Mouse (Mus musculus) spleen, postnatal 36 days (tissue): ENCODE data around the gene Yif1a.

Source experiments
- DNase-seq, 2 experiments: peaks; one replicate each; pipeline ENCODE4 v3.0.0; 2022; ENCODE audit warnings: low spot score in 2 of 2, mixed read lengths in 1 of 2

Gene Yif1a

DNA sequence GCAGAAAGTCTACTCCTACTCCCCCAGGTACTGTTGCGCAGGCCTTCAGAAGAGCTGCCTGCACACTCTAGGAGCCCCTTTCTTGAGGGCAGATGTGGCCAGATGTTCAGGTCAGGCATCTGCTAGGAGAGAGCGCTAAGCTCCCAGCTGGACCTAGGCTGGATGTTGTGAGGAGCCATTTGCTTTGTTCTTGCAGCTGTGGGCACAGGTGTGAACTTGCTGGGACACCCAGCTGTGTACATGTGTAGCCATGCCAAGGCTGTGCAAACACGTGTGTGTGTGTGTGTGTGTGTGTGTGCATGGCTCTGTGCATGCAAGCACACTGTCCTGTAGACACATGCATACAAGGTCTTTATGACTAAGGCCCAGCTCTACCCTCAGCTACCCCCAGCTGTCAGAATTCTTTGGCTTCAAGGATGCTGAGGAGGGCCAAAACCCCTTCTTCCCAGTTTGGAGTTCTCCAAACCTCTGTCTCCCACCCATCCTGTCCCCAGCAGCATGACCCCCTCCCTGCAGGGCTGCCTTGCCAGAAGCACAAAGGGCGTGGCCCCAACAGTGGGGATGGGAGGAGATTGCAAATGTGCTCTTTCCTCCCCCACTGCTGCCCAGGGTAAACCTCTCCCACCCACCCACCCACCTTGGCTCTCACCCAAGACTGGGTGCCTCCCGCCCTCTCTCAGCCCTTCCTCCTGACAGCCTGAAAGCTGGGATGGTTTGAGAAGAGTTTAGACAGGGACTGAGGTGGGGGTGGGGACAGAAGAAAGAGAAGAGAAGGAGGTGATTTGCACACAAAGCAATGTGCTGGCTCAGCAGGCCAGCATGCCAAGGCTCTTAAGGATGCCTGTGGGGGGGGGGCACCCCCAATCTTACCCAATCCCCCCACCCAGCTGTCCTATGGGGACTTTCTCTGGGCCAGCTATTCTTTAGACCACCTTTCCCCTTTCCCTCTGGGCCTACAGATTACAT lies 27.7 kb upstream of the Yif1a start:
- no peak for DNase-seq

DNA sequence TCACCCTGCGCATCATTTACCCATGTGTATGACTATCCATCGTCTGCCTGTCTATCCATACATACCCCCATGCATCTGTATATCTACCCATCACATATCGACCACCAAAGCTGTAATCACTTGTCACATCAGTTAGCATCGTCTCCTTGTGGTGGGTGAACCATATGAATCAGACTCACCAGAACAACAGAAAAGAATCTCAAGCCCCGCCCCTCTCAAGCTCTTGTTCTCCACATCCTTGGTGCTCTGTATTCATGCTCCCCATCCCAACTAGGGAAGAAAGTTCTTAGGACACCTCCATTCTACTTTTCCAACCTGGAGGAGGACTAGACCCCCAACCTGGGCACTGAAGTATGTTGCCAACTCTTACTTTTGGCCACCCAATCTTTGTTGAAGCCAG lies 26.3 kb upstream of the Yif1a start:
- no peak for DNase-seq

DNA sequence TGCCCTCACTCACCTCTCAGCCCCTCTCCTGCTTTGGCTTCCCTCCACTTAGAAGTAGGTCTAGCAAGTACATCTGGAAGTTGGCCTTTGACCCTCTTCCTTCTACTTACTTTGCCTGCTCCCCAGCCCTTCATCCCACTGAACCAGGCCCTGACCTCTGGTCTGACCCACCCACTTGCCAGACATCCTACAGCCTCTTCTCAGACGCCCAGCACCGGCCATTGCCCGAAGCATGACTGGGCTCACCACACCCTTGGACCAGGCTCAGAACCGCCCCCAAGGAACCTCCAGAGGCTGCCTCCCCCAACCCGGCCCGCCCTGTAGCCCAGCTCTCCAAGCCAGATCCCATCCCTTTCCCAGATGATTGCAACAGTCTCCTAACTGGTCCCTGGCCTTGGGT lies 25.9 kb upstream of the Yif1a start:
- no peak for DNase-seq

DNA sequence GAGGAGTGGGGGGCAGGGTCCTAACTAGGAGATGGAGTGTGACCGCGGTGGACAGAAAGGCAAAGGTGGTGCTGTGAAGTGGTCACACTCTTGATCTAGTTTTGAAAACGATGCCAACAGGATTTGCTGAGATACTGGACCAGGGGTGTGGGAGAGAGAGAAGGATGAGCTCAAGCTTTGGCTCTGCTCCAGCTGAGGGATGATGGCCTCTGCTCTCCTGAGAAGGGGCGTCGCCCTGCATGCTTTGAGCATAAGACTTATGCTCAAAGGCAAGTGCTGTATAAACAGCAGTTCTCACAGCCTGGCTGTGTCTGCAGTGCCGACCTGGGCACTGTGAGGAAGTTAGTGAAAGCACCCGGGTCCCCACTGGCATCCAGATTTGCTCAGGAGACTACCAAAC lies 23.2 kb upstream of the Yif1a start:
- DNase-seq, result no peak

DNA sequence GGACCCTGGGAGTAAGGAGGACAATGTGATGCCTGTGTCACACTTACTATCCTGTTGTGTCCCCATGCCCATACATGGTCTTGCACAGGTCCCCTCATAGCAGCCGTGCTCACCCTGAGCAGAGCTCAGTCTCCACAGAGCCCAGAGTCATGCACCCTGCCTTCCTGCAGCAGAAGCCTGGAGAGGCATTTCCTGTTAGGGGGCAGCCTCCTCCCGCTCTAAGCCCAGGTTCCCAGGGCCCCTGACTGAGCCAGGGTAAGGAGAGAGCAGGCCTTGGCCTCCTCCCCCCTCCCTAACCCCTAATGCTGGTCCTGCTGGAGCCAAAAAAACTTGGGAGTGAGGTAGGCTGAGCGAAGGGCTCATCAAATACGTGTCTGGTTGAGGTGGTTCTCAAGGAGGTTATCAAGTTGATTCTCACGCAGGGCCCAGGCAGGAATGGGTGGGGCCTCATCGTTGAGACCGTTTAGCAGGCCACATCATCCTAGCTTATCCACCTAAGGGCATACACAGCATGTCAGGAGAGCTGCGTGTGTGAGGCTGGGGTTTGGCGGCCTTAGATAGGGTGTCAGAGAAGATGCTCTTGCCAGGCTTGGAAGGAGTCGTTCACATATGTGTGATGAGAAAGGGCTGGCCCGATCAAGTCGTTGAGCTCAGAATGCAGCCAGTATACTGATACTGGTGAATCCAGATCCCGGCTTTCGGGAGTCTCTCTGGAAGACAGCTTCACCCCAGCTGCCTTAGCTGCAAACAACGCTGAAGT lies 21.1 kb upstream of the Yif1a start:
- peak in 1 of 2 experiments; percentile 51 for DNase-seq

DNA sequence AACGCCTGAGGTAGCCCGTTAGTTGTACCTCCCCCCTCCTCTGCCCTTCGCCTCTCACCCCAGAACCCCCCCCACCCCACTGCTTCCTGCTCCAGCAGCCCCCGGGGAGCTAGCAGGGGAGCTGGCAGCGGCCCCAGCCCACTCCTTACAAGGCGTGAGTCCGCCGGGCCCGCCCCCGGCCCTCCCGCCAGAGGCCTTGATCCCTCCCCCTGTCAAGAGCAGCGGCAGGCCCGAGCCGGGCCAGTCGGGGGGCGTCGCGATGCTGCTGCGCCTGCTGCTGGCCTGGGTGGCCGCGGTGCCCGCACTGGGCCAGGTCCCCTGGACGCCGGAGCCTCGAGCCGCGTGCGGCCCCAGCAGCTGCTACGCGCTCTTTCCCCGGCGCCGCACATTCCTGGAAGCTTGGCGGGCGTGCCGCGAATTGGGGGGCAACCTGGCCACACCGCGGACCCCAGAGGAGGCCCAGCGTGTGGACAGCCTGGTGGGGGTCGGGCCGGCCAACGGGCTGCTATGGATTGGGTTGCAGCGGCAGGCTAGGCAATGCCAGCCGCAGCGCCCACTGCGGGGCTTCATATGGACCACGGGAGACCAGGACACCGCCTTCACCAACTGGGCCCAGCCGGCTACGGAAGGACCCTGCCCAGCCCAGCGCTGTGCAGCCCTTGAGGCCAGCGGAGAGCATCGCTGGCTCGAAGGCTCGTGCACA lies 20.3 kb upstream of the Yif1a start, which contains the start of gene Cd248:
TSS of gene Cd248 (plus strand) at position 212 of the 703 bp plus-strand sequence.
- peak in 1 of 2 experiments; percentile 25 for DNase-seq

DNA sequence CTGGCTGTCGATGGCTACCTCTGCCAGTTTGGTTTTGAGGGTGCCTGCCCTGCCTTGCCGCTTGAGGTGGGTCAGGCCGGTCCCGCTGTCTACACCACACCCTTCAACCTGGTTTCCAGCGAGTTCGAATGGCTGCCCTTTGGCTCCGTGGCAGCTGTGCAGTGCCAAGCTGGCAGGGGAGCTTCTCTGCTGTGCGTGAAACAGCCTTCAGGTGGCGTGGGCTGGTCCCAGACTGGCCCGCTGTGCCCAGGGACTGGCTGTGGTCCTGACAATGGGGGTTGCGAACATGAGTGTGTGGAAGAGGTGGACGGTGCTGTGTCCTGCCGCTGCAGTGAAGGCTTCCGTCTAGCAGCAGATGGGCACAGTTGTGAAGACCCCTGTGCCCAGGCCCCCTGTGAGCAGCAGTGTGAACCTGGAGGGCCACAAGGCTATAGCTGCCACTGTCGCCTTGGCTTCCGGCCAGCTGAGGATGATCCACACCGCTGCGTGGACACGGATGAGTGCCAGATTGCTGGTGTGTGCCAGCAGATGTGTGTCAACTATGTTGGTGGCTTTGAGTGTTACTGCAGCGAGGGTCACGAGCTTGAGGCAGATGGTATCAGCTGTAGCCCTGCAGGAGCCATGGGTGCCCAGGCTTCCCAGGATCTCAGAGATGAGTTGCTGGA lies 19.6 kb upstream of the Yif1a start:
- no peak for DNase-seq

DNA sequence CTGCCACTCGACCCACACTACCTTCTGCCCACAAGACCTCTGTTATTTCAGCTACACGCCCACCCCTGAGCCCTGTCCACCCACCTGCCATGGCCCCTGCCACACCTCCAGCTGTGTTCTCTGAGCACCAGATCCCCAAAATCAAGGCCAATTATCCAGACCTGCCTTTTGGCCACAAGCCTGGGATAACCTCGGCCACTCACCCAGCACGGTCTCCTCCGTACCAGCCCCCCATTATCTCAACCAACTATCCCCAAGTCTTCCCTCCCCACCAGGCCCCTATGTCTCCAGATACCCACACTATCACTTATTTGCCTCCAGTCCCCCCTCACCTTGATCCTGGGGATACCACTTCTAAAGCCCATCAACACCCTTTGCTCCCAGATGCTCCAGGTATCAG lies 18.9 kb upstream of the Yif1a start:
- DNase-seq, result no peak

DNA sequence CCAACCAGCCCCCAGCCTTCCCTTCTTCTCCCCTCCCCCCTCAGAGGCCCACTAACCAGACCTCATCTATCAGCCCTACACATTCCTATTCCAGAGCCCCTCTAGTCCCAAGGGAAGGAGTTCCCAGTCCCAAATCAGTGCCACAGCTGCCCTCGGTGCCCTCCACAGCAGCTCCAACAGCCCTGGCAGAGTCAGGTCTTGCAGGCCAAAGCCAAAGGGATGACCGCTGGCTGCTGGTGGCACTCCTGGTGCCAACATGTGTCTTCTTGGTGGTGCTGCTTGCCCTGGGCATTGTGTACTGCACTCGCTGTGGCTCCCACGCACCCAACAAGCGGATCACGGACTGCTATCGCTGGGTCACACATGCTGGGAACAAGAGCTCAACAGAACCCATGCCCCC lies 18.4 kb upstream of the Yif1a start:
- no peak for DNase-seq

DNA sequence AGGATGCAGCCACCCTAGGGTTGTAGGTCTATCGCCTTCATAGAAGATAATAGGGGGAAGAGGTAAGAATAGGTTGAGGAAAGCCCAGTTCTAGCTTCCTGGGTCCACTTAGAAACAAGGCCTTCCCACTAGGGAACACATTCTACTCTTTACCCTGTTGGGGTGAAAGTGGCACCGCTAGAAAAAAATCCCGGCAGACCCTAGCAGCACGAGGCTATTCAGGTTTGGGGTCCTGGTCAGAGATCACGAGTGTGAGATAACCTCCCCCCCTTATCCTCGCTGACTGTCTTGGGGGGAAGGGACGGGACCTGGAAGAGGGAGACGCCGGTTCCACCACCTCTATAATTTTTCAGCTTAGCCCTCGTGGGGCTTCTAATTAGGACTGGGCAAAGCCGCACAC lies 17.3 kb upstream of the Yif1a start:
- no peak for DNase-seq

DNA sequence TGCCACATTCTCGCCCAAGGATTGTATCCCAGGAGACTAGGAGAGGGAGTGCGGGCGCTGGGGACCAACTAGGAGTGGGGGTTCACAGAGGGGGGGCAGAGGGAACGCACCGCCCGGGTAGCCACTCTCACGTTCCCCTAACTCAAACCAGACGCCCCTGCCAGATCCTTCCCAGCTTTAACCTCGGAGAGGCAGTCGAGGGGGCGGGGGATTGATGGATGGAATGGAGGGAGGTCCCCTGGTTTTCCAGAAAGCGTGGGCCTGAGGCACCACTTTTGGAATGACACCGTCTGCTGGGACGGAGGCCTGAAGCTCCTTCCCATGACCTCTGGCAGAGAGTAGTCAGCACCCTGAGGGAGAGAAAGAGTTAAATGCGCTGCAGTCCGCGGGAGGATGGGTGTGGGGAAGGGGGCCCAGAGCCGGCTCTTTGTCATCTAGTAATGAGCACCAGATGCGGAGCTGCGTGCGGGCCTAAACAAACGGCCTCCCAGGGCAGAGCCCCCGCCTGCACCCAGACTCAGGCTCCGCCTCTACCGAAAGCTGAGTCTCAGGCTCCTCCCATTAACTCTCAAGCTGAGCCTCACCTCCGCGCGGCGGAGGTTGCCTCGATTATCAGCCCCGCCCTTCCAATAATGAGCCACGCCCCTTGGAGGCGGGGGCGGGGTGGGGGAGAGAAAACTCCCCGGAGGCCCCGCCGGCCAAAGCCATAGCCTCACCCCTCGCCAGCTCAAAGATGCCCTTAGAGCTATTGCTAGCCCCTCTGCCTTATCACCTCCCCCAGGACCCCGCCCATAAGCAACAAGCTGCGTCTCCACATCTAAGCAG lies 16.6 kb upstream of the Yif1a start:
- DNase-seq, result peak; percentile 72 to 78

DNA sequence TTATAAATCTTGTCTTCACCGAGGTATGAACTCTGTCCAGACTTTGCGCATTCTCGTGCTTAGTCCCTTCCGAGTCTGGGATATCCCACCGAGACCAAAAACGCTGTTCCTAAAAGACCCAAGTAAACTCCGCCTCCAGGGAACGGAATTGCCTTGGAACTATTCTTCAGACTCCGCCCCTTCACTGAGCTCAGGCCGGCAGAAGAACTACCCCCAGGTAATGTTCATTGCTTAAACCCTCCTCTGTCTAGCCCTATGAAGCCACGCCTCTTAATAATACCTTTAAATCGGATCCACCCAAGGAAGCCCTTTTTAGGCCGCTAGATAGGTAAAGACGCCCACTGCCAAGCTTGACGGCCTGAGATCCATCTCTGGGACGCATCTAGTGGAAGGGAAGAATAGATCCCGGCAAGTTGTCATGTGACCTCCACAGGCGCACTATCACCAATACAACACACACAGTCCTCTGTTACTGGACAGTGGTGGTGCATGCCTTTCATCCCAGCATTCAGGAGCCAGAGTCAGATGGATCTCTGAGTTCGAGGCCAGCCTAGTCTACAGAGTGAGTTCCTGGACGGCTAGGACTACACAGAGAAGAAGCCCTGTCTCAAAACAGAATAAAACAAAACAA lies 15.8 kb upstream of the Yif1a start:
- DNase-seq, result no peak

DNA sequence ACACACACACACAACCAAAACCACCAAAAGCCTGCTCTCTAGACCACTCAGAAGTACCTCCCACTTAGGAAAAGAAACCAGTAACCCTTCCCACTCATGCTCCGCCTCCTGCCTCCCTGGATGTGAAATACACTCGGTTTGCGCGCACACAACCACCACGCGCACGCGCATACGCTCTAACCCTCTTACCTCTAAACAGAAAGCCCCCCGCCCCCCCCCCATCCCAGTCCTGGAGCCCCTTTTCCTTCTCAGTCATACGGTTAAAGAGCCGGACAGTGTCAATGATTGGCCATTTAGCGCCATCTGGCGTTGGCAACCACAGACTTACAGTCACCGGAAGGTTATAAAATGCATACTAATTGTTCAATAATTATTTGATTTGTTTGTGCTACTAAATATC lies 15.3 kb upstream of the Yif1a start:
- DNase-seq, result peak in 1 of 2 experiments; percentile 18

DNA sequence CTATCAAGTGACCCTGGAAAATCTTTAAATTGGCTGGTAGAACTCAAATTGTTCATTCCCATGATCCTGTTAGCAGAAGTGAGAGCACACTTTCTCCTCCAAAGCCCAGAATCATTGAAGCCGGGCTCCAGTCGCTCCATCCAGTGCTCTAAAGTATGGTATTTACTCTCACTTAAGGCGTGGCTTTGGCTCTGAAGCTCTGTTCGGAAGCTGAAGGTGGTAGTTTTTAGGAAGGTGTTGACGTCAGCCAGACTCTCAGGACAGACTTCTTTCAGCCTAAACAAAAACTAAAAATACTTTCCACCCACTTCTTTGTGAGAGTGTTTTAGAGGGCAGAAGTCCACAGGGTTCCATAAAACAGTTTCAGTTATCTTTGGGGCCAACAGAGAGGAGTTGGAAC lies 14.8 kb upstream of the Yif1a start:
- DNase-seq, result no peak

DNA sequence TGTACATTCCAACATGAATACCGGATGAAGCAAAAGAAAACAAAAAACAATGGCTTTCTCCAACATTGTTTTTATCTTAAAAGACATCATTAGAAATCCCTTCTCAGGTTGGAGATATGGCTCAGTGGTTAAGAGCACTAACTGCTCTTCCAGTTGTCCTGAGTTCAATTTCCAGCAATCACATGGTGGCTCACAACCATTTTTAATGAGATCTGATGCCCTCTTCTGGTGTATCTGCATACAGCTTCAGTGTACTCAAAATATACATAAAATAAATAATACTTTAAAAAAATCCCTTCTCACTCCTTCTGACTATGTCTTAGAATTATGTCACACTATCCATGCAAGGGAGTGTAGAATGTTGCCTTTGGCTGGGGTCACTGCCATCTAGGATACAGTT lies 9.1 kb upstream of the Yif1a start:
- DNase-seq, result no peak

DNA sequence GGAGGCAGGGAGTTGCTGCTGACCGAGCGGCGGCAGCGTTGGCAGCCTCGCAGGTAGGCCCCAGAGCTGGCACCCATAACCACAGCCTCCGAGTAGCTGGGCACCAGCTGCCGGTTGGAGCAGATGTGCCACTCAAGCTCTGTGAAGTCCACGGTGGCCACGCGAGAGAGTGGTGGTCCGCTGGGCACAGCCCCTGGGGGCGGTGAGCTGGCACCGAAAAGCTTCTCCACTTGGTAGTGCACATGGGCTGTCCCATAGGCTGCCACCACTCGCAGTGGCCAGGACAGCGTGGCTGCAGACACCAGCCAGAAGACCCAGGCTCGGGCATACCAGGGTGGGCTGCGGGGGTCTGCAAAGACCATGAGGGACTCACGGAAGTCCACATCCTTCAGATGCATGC lies 6.3 kb upstream of the Yif1a start:
- no peak for DNase-seq

DNA sequence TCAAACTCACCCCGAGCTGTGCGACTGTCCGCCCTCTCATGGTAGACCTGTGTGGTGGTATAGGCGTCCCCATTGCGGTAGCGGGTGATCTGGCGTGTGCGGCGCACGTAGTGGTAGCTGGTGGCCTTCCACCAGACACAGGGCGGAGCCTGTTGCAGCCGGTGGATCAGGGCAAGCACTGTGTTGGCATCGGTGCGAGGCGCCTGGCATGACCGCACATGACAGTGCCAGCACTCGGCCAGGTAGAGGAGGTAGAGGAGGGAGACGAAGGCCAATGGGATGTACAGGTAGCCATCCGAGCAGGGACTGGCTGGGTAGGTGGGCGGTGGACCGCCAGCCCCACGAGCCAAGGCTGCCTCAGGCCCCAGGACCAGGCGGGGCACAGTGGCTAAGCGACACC lies 5.7 kb upstream of the Yif1a start:
- DNase-seq, result no peak

DNA sequence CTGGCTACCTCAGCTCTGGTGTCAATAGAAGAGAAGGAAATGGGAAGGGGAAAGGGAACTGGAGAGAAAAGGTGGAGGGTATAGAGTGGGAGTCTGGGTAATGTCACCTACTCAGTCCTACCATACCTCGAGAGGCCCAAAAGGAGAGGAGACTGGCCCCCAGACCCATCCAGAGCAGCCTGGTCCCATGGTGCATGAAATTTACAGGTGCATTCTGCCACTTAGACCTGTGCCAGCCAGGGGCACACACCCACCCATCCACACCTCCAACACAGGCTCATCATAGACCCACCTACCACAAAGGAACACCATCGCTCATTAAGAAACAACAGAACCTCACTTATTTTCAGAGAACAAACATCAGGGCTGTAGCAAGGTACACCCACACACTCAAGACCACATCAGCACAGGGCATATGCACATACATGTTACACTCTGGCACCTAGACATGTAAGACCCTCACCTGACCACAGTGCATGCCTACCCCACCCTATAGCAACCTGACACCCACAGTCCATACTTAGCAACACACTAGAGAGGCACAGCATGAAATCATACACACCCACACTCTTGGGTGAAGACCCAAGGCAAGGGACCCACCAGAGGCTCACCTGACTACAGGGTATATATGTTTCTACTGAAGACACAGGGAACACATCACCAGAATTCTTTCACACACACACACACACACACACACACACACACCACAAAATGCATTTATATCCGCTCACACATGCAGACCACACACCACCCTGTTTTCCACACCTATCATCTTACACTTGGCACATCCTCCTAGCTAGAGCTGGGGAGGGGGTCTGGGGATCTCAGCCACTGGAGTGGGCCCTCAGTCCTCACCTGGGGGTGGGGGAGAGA lies 4.1 kb upstream of the Yif1a start:
- DNase-seq, result no peak

DNA sequence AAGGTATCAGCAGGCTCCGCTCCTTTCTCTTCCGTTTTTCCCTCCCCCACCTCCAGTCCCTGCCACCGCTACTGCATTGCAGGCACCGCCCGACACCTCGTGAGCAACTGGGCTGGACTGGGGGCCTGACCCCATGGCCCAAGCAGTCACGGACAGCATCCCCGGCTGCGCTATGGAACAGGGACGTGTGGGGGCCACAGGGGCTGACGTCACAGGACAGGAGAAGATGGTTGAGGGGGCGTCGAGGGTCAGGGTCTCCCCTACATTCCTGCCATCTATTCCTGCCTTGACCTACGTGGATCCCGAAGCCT lies 3.5 kb upstream of the Yif1a start:
- DNase-seq, result no peak
